Mouse (Mus musculus): ENCODE measurements around the gene Dnajc4.

Dnajc4 gene

DNA sequence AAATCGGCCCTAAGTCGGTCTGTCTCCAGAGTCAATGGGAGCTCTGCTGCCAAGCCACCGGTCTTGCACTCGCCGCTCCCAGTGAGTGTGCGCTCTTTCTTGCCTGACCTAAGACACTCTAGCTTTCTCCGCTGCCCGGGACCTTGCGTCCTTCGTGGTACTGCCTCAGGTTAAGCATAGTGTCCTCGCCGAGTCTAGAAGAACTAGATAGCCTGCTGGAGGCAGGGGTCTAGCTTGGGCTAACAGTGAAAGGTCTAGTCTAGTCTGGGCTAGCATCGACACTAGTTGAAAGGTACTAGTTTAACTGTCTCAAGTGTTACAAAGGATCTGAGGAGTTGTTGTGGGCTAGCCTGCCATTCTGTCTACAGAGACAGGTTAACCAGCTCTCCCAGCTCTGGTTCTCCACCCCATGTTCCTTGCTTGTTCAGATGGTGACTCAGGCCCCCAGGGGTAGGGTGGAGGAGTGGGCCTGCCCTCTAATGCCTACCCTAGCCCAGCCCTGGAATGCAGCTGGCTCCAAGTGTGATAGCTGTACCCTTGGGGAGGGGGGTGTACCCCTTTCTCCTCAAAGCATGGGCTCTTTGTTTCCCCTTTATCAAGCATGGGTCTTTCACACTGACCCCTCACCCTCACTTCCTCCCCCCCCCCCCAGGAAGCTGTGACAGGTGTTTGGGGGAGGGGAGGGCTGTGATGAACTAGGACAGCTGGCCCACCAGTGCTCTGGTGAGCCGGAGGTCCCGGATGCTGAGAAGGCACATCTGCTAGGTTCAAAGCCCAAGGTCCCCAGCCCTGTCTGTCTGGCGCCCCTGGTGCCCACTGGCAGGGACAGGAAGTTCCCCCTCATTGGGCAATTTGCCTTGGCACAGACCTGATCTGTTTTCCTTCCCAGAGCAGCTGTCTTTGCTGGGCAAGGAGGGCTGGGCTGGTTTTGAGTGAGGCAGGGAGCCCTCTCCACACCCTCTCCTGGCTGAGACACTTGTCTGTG, 16.5 kb downstream of the Dnajc4 start, which contains the start of gene Plcb3:
TSS of gene Plcb3 (minus strand) at position 934 of the 985 bp plus-strand sequence.
- peak; percentile 89 for DNase-seq (ENCODE audit: low spot score)

DNA sequence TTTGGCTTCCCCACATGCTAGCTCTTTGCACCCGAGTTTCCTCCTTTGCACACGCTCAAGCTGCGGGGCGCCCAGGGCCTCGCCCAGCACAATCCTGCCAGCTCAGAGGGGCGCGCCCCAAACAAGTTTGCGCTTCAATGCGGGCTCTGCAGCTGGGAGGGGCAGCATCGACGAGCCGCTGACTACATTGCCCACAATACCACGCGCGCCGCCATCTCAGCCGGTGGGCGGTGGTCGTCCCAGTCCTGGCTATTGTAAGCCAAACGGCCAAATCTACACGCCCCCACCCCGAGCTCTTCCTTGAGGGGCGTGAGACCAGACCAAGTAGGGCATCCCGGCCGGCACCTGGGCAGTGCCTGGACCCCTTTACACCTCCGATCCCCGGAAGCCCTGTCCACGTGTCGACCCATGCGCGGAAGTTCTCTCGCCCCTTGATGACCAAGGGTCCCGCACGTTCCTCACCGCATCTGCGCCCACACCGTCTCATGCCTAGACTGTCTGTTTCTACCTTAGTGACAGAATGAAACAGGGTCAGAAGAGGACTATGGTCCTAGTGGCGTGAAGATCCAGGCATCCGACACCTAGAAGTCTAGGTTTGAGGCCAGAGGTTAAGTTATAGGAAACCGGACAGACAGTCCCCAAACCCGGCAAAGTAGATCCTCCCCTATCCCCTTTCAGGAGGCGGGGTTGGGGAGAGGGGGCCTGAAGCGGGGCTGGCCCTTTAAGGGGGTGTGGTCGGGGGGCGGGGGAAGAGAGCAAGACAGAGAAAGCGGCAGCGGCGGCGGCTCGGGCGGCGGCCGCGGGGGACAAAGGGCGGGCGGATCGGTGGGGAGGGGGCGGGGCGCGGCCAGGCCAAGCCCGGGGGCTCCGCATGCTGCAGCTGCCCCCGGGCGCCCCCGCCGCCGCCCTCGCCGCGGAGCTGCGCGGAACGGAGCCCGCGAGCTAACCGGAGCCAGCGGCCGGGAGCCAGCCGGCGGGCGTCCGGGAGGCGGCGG, 17.9 kb downstream of the Dnajc4 start, which contains the start of gene Ppp1r14b:
TSS of gene Ppp1r14b (plus strand) at position 758 of the 995 bp plus-strand sequence.
- peak; percentile 90 for DNase-seq (ENCODE audit: low spot score)

DNA sequence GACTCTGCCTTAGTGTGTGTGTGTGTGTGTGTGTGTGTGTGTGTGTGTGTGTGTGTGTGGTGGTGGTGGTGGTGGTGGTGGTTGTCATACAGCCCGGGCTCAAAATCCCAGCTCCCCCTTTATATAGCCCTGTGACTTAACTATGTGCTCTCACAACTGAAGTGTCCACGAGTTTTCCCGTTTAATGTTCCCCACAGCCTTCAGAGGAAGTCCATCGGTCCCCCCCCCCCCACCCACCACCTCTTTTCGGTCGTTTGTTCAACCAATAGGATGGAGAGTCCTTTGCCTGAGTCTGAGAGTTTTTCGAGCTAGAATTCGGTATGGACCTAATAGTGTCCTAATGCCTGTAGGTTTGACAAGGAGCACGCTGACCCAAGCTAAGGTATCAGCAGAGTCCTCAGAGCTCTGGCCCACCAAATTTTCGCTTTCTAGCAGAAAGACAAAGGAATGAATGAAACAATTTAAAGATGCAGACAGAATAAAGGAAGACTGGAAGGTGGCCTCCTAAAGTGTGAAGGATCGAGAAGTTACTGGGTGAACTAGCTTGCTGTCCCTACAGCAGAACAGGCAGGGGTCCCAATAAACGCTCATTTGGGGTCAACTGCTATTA, 18.7 kb downstream of the Dnajc4 start:
- DNase-seq (ENCODE audit: low spot score) = no peak

DNA sequence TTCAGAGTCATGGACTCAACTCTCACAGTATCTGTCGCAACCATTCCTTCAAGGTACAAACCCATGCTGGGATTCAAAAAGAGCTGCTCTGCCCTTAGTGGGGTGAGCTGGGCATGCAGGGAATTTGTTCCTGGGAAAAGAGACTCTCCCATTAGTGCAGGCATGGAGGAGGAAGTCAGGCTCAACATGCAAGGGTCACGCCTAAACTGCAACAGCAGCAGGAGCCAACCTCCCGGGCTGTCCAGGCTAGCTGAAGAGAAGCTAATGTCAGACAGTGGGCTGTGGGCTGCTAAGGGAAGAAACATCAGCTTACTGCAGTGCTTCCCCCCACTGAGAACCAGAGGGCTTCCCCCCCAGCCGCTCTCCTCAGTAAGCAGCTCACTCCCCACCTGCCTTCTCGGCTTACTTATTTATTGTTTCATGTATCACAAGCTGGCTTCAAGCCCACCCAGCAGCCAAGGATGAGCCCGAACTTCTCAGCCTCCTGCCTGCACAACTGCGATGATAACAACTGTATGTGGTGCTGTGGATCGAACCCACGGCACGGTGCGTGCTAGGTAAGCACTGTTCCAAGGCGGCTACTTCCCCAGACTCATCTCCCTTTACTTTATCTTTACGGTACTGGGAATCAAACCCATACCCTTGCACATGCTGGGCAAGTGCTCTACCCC, 20.0 kb downstream of the Dnajc4 start:
- DNase-seq (ENCODE audit: low spot score) = no peak

DNA sequence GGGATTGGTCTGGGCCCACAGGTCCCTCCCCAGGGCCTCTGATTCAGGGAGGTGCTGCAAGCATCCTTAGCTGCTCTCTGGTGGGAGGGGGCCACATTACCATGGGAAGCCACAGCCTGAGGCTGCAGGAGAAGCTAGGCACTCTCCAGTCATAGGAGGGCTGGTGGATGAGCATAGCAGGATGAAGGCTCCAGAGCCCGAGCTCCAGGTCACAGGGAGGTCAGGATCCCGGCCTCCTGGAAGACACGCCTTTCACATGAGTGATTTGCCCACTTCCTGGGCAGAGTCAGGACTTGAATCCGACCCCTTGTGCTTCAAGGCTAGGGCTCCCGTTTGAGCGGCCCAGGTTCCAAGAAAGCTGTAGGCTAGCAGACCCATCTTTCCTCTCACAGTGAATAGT, 20.7 kb downstream of the Dnajc4 start:
- no peak for DNase-seq (ENCODE audit: low spot score)

DNA sequence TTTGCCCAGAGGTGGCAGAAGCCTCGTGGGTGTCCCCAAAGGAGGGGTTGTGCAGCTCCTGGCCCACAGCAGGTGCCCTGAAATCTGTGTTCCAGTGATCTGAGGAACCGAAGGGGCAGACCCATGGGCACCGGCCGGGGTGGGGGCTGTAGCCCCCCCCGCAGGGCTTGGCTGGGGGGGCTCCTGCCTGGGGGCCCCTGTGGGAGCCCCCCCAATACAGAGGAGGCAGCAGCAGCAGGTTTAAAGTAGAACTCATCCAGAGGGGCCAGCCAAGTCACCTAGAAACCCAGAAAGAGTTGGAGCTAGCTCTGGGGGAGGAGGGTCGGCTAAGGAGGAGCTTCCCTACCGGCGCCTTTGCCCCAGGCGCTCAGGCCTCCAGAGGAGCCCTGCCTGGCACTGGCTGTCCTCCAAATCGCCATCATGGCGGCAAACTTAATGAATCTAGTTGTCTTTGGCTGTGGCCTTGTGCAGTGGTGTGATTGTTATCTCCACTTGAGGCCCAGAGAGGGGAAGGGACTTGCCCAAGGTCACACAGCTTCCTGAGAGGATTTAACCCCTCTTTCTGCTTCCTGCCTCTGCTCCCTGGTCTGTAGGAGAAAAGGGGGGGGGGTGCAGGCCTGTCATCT, 21.8 kb downstream of the Dnajc4 start:
- no peak for DNase-seq (ENCODE audit: low spot score)

DNA sequence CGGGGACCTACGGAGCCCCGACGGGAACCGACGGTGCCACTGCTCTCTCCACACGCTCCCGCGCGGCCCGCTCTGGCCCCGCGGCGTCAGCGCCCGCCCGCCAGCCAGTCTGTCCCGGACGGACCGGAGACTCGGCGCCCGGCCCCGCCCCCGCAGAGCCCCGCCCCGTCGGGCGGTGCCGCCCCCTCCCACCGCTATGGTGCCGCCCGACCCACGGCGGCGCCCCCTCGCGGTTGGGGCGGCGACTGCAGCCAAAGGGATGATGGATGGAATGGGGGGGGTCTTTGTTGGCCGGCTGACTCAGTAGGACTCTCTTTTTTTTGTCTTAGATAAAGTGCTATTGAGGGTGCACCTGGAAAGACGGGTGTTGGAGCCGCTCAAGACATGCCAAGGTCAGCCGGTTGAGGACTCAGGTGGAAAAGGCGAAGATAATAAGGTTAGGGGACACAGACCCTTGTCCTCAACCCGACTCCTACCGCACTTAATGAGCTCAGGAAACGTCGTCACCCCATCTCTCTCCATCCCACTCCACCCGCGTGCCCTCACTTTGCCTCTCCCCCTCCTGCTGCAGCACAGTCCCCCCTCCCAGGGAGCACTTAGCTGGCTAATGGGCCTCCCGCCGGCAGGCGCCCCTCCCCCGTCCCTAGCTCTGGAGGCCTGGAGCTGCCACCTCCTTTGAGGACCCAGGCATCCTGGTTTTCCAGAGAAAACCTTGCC, 22.5 kb downstream of the Dnajc4 start:
- DNase-seq (ENCODE audit: low spot score) = peak; percentile 81

DNA sequence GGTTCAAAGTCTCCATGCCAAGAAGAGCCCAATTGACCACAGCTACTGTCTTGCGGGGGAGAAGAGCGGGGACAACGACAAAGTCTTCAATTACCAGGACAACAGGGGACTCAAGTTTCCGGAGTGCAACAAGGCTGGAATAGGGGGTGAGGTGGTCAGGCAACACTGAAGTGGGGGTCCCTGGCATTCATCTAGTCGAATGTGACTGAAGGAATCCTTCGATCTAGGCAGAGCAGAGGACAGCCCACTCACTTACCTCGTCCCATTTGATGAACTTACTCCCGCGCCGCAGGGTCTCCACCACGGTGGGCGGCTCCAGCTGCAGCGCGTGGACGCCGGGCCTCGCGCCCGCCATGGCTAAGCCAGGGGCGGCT, 23.1 kb downstream of the Dnajc4 start:
- DNase-seq (ENCODE audit: low spot score) = peak; percentile 43

DNA sequence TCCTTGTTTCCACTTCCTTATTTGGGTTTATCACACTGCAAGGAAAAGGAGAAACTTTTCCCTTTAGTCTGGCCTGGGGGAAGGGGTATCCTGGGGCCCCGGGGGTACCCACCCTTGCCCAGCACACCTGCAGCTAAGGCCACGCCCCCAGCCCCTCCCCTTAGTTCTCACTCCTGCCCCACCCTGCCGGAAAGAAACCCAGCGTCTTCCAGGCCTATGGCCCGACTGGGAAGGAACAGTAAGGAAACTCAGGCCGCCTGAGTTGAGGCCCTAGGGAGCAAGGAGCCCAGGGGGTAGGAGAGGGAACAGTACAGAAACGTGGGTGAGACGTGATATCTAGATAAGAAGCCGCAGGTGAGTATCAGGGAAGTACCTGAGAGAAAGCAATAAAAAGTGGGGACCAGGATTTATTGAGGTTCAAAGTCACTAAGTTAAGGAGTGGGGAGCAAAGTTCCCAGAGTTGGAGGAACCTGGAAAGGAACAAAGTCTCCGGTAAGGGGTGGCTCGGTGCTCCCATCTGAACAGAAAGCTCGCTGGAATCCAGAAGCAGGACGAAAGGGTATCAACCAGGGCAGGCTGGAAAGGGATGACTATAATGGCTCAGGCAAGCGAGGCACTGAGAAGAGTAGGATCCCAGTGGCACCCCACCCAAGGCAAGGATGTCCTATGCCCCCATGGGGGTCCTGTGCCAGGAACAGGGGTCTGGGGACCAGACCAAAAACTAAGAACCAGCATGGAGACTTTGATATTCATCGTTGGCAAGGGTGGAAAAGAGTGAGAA, 23.7 kb downstream of the Dnajc4 start:
- peak; percentile 72 for DNase-seq (ENCODE audit: low spot score)

DNA sequence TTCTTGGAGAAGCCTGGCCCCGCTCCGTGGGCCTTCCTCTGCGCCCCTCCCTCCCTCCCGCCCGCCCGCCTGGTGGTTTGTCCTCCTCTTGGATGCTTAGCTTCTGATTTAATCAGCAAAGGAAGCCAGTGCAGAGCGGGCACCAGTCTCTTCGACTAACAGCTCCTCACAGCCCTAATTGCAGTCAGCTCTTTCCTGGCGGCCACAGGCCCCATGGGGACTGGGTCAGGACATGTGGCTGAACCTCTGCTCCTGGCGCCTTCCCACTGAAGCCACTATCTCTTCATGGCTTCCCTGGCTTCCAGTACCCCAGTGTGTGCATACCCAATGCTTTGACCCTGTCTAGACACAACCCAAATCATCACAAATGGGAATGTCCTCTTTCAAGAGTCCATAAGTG, 35.9 kb downstream of the Dnajc4 start:
- DNase-seq (ENCODE audit: low spot score) = no peak

DNA sequence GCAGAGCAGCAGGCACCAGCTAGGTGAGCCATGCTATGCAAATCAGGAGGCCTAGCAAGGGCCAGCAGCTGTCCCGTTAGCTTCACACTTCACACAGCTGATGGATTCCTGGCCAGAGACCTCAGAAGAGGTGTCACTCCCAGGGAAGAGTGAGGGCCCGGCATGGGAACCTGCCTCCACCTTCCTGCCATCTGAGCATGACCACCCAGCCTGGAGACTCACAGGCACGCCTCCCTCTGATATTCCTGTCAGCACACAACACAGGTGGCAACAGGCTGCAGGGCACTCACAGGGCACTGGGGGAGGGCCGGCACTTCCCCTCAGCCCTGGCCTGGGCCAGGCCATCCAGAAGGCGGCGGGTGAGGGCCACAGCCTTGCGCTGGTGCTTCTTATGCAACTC, 36.9 kb downstream of the Dnajc4 start:
- DNase-seq (ENCODE audit: low spot score) = no peak

DNA sequence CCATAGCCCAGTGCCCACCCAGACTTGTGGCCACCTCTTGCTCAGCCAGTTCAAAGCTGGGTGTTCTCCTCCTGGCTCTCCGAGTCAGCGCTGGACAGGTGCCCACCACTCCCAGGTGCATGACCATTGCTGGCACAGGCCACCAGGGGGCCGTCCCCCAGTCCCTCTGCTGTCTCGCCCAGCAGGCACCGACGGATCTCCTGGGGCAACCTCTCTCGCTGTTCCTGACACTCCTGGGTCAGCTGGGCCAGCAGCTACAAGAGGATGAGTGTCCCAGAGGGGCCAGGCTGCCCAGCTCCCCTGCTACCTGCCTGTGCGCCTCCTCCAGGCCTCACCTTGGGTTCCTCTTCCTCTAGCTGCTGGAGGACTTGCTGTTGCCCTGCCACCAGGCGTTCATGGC, 38.3 kb downstream of the Dnajc4 start:
- DNase-seq (ENCODE audit: low spot score) = no peak

DNA sequence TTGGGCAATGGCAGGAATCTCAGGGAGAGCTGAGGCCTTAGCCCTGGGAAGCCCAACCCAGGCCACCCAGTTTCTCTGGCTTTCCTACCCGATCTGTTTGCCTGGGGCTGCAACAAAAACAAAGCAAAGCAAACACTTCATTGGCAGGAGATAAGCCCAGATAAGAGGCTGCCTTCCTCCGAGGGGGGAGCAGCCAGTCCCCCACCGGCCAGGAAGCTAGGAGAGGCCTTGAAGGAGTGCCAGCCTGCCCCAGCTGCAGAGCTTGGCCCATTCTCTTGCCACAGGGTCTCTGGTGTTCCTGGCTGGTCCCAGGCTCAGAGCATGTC, 39.7 kb downstream of the Dnajc4 start:
- DNase-seq (ENCODE audit: low spot score) = no peak

DNA sequence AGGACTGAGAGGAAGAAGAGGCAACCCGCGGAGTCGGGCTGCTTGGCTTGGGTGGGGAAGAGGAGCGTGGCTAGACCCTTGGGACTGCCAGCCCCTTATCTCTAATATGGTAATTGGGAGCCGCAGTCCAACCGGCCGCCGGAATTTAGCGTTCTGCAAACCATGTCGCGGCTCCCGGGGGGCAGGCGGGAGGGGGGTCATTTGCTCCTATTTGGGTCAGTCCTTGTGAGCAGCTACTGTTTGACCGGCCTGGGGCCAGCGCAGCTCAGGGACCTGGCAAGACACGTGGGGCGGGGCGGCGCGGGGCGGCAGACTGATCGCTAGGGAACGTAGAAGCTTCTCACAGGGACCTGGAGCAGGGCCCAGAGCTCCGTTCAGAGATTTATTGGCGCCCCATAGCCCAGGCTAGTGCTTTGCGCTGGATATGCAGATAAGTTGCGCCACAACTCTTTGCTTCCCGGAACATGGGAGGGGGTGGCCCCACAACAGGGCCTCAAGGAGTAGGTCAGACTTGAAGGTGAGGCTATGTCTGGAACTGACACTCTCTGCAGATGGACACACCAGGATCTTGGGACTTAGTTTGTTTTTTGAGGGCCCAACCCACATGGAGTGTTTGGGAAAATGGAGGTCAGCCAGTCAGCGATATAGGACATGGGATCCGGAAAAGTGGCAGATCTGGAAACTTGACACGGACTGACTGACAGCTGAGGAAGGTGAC, 40.2 kb downstream of the Dnajc4 start:
- DNase-seq (ENCODE audit: low spot score) = peak; percentile 97

DNA sequence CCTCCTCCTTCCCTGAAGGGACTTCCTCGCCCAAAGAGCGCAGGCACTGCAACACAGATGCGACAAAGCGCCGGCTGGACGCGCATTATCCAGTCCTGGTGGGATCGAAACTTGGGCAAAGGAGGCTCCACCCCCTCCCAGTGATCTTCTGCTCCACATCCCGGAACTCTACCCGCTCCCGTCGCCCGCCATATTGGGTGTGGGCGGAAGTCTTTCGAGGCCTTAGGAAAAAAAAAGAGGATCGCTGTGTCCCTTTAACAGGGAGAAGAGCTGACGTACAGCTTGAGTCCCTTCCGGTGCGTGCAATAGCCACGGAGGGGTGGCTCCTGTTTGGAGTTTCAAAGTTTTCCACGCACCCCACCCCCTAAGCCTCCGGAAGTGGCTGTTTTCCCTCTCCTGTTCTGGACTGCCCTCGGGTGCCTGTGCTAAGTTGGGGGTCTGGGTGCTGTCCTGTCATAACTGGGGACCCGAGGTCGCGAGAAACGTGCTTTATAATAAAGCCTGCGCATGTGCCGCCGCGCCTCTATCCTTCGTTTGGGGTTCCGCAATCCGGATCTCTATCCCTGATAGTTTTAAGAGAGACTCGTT, 40.9 kb downstream of the Dnajc4 start:
- peak; percentile 98 for DNase-seq (ENCODE audit: low spot score)

DNA sequence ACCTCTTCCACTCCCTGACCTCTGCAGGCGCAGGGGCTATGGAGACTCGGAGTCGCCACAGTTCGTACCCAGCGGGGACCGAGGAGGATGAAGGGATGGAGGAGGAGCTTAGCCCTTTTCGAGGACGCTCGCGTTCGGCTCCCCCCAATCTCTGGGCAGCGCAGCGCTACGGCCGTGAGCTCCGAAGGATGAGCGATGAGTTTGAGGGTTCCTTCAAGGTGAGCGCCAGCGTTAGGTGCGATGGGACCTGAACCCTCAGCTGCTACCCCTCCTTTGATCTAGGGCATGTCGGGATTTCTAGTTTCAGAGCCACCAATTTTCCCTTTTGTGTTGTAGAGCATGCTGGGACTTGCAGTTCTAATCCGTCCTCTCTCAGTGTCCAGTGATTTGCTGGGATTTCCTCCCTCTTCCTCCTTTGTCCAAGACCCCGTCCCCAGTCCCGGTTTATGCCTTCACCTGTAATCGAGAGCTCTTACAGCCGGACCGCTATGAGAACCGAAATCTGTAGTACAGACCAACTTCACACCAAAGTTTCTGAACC, 41.7 kb downstream of the Dnajc4 start:
- peak; percentile 75 for DNase-seq (ENCODE audit: low spot score)

DNA sequence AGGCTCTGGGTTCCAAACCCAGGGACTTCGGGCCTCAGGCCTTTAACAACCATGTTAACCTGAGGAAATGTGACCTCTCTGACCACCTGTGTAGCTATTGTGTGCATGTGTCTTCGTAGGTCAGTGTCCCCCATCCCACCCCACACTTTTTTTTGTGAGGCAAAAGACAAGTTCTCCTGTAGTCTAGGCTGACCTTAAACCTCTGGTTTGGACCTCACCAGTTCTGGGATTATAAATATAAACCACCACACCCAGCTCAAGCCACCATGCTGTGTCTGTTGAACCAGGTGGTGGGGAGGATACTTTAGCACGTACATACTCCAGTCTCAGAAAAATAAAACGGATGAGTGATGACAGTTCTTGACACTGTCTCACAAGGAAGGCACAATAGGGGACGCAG, 42.4 kb downstream of the Dnajc4 start:
- no peak for DNase-seq (ENCODE audit: low spot score)

DNA sequence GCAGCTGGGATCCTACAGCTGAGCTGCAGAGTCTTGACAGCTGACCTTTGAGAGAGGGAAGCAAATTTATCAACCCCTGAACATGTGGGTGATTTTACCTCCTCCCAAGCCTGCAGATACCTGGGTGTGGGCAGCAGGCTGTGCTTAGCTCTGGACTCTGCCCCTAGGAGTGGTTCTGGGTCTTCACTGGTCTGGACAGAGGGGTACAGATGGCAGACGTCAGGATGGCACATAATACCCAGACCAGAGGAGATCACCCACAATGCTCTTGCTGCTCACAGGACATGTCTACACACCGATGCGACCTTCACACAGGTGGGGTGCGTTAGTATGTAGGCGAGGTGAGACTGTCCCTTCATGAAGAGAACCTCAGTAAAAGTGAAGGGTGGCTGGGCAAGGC, 42.8 kb downstream of the Dnajc4 start:
- DNase-seq (ENCODE audit: low spot score) = no peak
